Mouse (Mus musculus) liver, embryonic 14.5 days (tissue): Measurements from ENCODE around the gene Krt78.

Experiments
- CTCF ChIP-seq: IDR thresholded peaks from 2 replicates; pipeline ENCODE4 v1.5.1; 2016; ENCODE audit warnings: antibody characterized with exemption, low read depth, control low read depth
- EP300 ChIP-seq: IDR thresholded peaks from 2 replicates; pipeline ENCODE4 v1.6.1; 2016; ENCODE audit warnings: antibody characterized with exemption, low read depth

- TF ChIP-seq CTCF, result no peak
- no peak for TF ChIP-seq EP300
Measured at GRCm38 (mm10) chr15:101999676-102000335, 45.7 kb upstream of the Krt78 start.
